Mouse (Mus musculus) MEL-GATA-1-ER (cell line): ENCODE data around the gene Tfcp2.

Experiments used
- DNase-seq: peaks from one replicate; pipeline ENCODE4 v3.0.0-alpha.2; 2012; ENCODE audit warnings: low read depth; ENCODE audit errors: extremely low read depth

Gene Tfcp2

DNA sequence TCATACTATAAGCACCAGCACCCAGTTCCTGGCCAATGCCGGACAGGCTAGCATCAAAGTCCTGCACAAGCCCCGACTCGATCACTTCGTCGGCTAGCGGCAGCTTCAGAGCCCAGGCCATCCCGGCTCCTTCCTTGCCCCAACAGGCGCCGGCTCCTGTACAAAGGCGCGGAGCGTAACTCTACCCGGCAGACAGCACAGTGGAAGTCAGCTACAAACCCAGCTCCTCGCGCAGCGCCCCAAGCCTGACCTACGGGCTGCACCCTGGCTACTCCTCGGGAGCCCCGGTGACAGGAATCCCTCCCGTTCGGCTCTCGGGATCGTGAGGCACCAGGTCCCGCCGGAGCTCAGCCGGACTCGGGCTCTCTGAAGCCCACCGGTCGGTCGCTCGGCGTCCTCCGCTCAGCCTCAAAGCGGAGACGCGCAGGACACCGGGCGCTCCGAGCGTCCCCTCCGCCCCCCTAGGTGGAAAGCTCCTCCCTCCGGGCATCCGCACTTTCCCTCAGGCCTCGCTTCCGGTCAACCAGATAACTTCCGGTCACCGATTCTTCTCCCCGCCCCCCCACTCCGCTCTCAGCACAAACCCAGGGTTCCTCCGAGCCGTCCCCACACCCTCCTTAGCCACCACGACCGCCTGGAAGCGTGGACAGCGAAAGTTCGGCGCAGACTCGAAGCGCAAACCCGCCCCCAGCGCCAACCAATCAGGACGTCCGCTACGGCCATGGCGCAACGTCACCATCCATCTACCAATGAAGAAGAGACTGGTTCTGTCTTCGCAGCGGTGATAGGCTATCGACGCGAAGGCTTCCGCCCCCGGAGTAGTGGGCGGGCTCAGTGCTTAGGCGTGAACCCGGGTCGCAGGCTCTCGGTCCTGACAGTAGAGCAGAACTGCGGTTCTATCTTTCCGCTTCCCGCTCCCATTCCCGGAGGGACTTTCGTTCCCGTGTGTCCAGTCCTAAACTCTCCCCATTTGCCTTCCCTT, at the start of gene Tfcp2:
Gene Tfcp2, minus strand, starts transcription at position 683 of the 982 bp plus-strand sequence.
- DNase-seq, result peak; percentile 97

- no peak for DNase-seq
Measured at GRCm38 (mm10) chr15:100600696-100601272, 49.0 kb upstream of the Tfcp2 start.

GRCm38 (mm10) chr15:100600047-100600695, 48.4 kb upstream of the Tfcp2 start:
- peak; percentile 71 for DNase-seq

DNA sequence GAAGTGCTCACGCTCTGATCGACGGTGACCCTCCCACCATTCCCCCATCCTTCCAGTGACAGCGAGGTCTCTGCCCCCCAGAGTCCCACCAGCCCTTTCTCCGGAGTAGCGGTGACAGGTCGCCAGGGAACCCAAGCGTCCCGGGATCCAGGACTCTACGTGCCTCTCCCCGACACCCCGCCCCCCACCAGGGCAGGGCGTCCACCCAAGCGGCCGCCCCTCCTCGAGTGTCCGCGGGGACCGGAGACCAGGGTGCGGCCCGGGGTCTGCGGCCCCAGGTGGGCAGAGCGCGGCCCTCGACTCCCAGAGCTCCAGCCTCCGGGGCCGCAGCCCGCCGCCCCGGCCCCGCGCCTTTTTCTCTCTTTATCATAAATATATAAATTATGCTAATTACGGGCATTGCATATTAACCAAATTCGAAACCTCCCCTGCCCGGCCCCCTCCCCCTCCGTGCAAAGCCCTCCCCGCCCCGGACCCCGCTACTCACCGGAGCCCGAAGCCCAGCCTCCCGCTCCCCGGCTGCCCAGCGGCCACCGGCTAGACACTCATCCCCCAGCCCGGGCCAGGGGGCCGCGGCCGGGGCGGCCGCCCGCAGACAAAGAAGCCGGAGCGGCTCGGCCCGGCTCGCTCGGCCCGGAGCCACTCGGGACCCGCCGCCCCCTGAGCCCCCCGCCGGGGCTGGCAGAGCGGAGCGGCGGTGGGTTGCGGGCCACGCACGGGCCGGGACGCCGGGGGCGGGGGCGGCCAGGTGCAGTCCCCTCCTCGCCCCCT, 47.7 kb upstream of the Tfcp2 start, which contains the start of gene Pou6f1:
Gene Pou6f1, minus strand, starts transcription at position 709 of the 771 bp plus-strand sequence.
- no peak for DNase-seq

DNA sequence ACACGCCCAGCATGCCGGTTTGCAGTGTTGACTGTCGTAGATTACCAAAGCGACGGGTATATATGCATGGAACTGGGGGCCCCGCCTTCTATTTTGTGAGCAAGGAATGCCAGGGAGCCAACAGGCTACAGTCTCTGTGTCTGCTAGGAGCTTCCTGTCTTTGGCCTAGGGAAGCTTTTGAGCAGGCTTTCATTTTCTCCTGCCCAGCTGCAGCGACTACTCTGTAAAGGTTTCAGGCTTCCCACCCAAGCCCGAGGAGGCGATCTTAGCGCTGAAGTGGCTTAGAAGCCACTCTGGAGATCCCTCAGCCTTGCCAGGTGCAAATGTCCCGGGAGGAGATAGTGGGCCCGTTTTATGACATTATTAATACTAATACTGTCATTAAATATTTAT, 47.1 kb upstream of the Tfcp2 start:
- peak; percentile 51 for DNase-seq

DNA sequence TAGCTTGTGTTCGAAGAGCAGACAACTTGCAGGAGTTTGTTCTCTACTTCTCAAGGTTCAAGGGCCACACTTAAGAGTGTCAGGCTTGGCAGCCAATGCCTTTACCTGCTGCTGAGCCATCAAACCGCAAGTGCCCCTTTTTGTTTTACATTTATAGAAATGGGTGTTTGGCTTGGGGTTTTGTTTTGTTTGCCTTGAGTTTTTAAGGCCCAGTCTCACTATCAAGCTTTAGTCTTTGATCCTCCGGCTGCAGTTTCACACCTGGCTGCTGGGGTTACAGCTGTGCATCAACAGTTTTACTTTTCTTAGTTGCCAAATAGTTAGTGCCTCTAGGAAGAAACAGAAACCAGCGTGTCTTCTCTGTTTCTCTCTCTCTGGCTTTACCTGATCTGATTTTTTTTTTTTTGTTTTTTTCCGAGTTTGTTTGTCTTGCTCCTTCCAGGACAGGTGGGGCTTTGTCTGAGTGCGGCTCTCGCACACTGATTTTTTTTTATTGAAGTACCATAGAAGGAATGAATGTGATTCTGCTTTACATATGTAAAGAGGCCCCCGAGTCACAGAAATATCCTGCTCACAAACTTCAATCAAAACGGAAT, 46.6 kb upstream of the Tfcp2 start:
- DNase-seq, result no peak

GRCm38 (mm10) chr15:100592817-100593216, 41.0 kb upstream of the Tfcp2 start:
- no peak for DNase-seq

DNA sequence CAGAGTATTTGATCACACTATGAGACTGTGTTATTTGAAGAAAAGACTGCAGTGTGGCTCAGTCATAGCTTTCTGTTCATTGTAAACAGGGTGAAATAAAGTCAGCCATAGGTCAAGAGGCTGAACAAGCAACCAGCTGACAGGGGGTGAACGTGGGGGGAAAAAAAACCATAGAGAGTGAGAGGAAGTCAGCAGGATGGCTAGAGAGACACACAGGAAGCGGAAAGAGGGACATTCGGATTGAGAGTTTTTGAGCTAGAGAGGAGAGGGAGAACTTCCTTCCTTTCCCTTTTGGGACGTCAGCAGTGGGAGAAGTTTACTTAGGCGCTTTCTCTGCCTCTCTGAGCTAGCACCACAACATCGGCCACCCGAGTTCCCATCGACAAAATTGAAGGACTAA, 38.6 kb upstream of the Tfcp2 start:
- no peak for DNase-seq

- no peak for DNase-seq
Measured at GRCm38 (mm10) chr15:100588297-100588696, 36.5 kb upstream of the Tfcp2 start.

GRCm38 (mm10) chr15:100587166-100587565, 35.4 kb upstream of the Tfcp2 start:
- no peak for DNase-seq

- no peak for DNase-seq
Measured at GRCm38 (mm10) chr15:100585931-100586330, 34.1 kb upstream of the Tfcp2 start.

DNA sequence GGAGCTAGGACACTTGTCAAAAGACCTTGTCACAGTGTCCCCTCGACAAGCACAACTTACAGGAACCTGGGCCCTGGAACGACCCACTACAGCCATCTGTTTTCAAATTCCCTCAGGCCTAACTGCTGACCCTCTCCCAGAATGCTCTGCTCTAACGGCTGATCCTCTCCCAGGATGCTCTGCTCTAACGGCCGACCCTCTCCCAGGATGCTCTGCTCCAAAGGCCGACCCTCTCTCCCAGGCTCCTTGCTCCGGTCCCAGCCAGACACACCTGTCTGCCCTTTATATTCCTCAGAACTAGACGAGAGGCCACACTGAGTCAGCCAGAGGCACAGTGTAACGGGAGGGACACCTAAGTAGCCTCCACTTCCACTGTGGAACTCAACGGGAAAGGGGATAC, 28.3 kb upstream of the Tfcp2 start:
- no peak for DNase-seq

DNA sequence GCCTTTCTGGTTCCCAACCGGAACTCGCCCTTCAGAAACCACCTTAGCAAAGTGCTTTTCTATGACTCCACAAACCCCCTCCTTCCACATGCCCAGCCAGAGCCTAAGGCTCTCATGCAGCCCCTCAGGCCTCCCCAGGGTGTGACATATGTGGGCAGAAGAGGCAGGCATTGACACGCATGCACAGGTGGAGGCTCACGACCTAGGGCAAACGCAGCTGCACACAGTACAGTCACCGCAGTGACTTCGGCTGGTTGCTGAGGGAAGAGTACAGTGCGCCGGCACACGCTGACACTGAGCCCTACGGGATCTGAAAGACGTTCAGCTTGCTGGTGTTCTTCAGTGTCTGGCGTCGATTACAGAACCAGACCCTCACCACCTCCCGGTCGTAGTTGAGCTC, 26.2 kb upstream of the Tfcp2 start:
- DNase-seq, result no peak

GRCm38 (mm10) chr15:100576810-100577209, 25.0 kb upstream of the Tfcp2 start:
- DNase-seq, result no peak

GRCm38 (mm10) chr15:100576392-100576791, 24.6 kb upstream of the Tfcp2 start:
- DNase-seq, result no peak

DNA sequence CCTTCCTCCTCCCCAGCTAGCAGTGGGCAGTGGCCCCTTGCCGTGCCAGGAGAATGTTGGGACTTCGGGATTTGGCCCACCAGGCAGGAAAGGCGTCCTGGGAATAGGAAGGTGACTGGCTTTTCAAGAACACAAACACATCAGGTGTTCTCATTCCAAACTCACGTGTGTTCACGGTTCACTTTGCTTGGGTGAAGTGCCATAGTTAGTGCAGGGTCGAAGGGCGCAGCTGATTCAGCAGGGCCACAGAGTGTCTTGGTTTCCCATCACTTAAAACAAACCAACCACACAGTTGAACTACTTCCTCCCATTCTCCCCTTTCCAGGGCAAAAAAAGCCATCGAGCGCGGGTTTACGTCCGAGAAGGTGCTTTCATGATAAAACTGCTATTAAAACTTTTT, 23.6 kb upstream of the Tfcp2 start:
- no peak for DNase-seq

DNA sequence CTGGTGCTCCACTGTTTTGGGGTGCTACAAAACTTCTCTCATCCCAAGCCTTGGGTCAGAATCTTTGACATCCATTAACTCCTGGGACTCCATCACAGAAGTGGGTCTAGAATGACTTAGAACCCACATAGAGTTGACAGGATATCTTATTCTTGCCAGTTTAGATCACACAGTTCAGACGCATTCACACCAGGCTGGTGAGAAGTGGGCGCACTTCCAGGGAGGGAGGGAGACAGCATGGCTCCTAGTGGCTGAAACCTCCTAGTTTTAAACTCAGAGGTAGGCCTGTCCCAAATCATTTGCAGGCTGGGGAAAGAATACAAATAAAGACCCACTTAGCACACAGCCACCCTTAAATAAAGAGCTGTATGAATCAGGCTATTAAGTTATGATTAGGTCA, 22.6 kb upstream of the Tfcp2 start:
- no peak for DNase-seq

GRCm38 (mm10) chr15:100573946-100574345, 22.1 kb upstream of the Tfcp2 start:
- no peak for DNase-seq

- no peak for DNase-seq
Measured at GRCm38 (mm10) chr15:100569239-100569638, 17.4 kb upstream of the Tfcp2 start.

- DNase-seq, result no peak
Measured at GRCm38 (mm10) chr15:100566531-100566930, 14.7 kb upstream of the Tfcp2 start.
